In genomic region chr8:85021514-85022055, GRCm38 (mm10) we compare ENCODE assay signal across 39 mouse cellular contexts. TPM values are rescaled to one million over a fixed set of nuclear protein-coding genes. Genes with fewer than 3 reads are reported as not detected.
A peak's percentile ranks its signal among the peaks of the same experiment; 100 is the strongest.
DNase-seq lines count a peak whose midpoint lies in the region; ATAC-seq and TF ChIP-seq lines count a peak whose summit lies in the region.
"Had no signal": no experiment of that assay in that cellular context is flagged by ENCODE, and none has a peak within 500 bp of the region (broad histone marks: within the 10 kb centered on the region; RNA-seq: fewer than 3 reads in every experiment).

No protein-coding gene starts in this region.

- H3K27me3 ChIP-seq in forebrain, embryonic 11.5 days (ENCODE audit: control insufficient read depth, insufficient read depth, low read length) = no peaks in the 10 kb centered on the region
- no peaks in the 10 kb centered on the region for H3K27me3 ChIP-seq in forebrain, postnatal 0 days (ENCODE audit: insufficient read depth, low read length)
- no peaks in the 10 kb centered on the region for H3K27me3 ChIP-seq in liver, embryonic 11.5 days (replicated peaks; ENCODE audit: control insufficient read depth, insufficient read depth, low read length)
- no peaks in the 10 kb centered on the region for H3K27me3 ChIP-seq in liver, embryonic 12.5 days (replicated peaks)
- no peaks in the 10 kb centered on the region for H3K27me3 ChIP-seq in E14TG2a.4 (ENCODE audit: insufficient read depth, low read length)
- H3K27me3 ChIP-seq: embryonic facial prominence, embryonic 15.5 days; limb, embryonic 13.5 days; neural tube, embryonic 13.5 days; Patski had no signal

- no peak overlapping the region for H3K4me2 ChIP-seq in forebrain, embryonic 11.5 days (ENCODE audit: low read depth, low read length, severe bottlenecking)
- H3K4me2 ChIP-seq in forebrain, postnatal 0 days (ENCODE audit: low read depth) = no peak overlapping the region
- H3K4me2 ChIP-seq in liver, embryonic 11.5 days = no peak overlapping the region
- no peak overlapping the region for H3K4me2 ChIP-seq in liver, embryonic 12.5 days
- H3K4me2 ChIP-seq: embryonic facial prominence, embryonic 15.5 days; limb, embryonic 13.5 days; lung, embryonic 14.5 days; midbrain, embryonic 11.5 days; neural tube, embryonic 13.5 days had no signal

- ATAC-seq in forebrain, embryonic 11.5 days (replicated peaks; ENCODE audit: low FRiP score) = no peak
- no peak for ATAC-seq in forebrain, postnatal 0 days
- ATAC-seq in liver, embryonic 11.5 days (replicated peaks; ENCODE audit: low FRiP score) = no peak
- no peak for ATAC-seq in liver, embryonic 12.5 days
- ATAC-seq in erythroblast, adult 5-6 weeks (replicated peaks; ENCODE audit: low FRiP score, poor library complexity, severe bottlenecking) = no peak
- ATAC-seq: forebrain, embryonic 14.5 days; hindbrain, embryonic 16.5 days; intestine, embryonic 16.5 days; Patski had no signal

- 97% methylated on average over 3 of the region's 3 CpGs for WGBS in forebrain, embryonic 11.5 days
- 93% methylated on average over 3 of the region's 3 CpGs for WGBS in forebrain, postnatal 0 days
- WGBS in liver, embryonic 11.5 days = 96% methylated on average over 3 of the region's 3 CpGs
- 84% methylated on average over 3 of the region's 3 CpGs for WGBS in liver, embryonic 12.5 days (ENCODE audit: insufficient replicate concordance)

- H3K27ac ChIP-seq in forebrain, embryonic 11.5 days (ENCODE audit: low read depth, low read length) = no peak overlapping the region
- no peak overlapping the region for H3K27ac ChIP-seq in forebrain, postnatal 0 days (ENCODE audit: low read depth, low read length)
- H3K27ac ChIP-seq in liver, embryonic 11.5 days (ENCODE audit: low read depth, low read length) = no peak overlapping the region
- H3K27ac ChIP-seq in liver, embryonic 12.5 days = no peak overlapping the region
- H3K27ac ChIP-seq: embryonic facial prominence, embryonic 10.5 days; embryonic facial prominence, embryonic 15.5 days; limb, embryonic 13.5 days; liver, embryonic 14.5 days; neural tube, embryonic 13.5 days had no signal

- no peaks in the 10 kb centered on the region for H3K9me3 ChIP-seq in forebrain, embryonic 11.5 days (ENCODE audit: control insufficient read depth, low read length)
- H3K9me3 ChIP-seq in forebrain, postnatal 0 days (ENCODE audit: low read length) = no peaks in the 10 kb centered on the region
- H3K9me3 ChIP-seq in liver, embryonic 11.5 days (ENCODE audit: control insufficient read depth, low read length) = no peaks in the 10 kb centered on the region
- no peaks in the 10 kb centered on the region for H3K9me3 ChIP-seq in liver, embryonic 12.5 days (replicated peaks)
- no peaks in the 10 kb centered on the region for H3K9me3 ChIP-seq in E14TG2a.4 (ENCODE audit: low read length)
- H3K9me3 ChIP-seq: embryonic facial prominence, embryonic 10.5 days; embryonic facial prominence, embryonic 15.5 days; G1E; limb, embryonic 13.5 days; neural tube, embryonic 13.5 days had no signal

- peaks cover 7% of the 10 kb centered on the region; the same call in 1 of the 2 replicates for H3K36me3 ChIP-seq in forebrain, embryonic 11.5 days (ENCODE audit: control insufficient read depth, insufficient read depth, low read length)
- peaks cover 53% of the 10 kb centered on the region for H3K36me3 ChIP-seq in forebrain, postnatal 0 days (ENCODE audit: insufficient read depth)
- H3K36me3 ChIP-seq in liver, embryonic 11.5 days (ENCODE audit: control insufficient read depth, insufficient read depth, low read length) = peaks cover 45% of the 10 kb centered on the region
- peaks cover 71% of the 10 kb centered on the region for H3K36me3 ChIP-seq in liver, embryonic 12.5 days
- peaks cover 75% of the 10 kb centered on the region for H3K36me3 ChIP-seq in E14TG2a.4 (ENCODE audit: insufficient read depth, low read length)

- H3K4me3 ChIP-seq in forebrain, embryonic 11.5 days (ENCODE audit: low read depth, low read length) = no peak overlapping the region
- H3K4me3 ChIP-seq in forebrain, postnatal 0 days (ENCODE audit: low read depth, low read length) = no peak overlapping the region
- H3K4me3 ChIP-seq in liver, embryonic 11.5 days (ENCODE audit: low read depth, low read length) = 0 out of 2 replicates have a peak overlapping the region, but pooled peaks have one; percentile 12
- no peak overlapping the region for H3K4me3 ChIP-seq in liver, embryonic 12.5 days
- peak overlapping the region; percentile 29; the same call in 1 of the 2 replicates for H3K4me3 ChIP-seq in E14TG2a.4 (replicated peaks; ENCODE audit: low read length)
- H3K4me3 ChIP-seq: embryonic facial prominence, embryonic 10.5 days; embryonic facial prominence, embryonic 15.5 days; limb, embryonic 13.5 days; neural tube, embryonic 13.5 days had no signal

- no peak; the same call in 1 of the 2 replicates for TF ChIP-seq CTCF in forebrain, postnatal 0 days (IDR thresholded peaks at IDR 0.05; ENCODE audit: low read depth)
- TF ChIP-seq CTCF in E14TG2a.4 (conservative IDR thresholded peaks at IDR 0.05; ENCODE audit: low read length) = peak; percentile 32

- peak; percentile 32 for DNase-seq in forebrain, embryonic 11.5 days (ENCODE audit: low spot score)
- DNase-seq in forebrain, postnatal 0 days = no peak
- DNase-seq in liver, embryonic 11.5 days (ENCODE audit: low spot score) = no peak
- DNase-seq in R1 (ENCODE audit: low read depth, low spot score) = peak; percentile 77
- DNase-seq in spleen, postnatal 36 days (ENCODE audit: low spot score in 2 of 2) = no peak
- DNase-seq: adrenal gland, adult 2 months; adrenal gland, postnatal 36 days; cerebellum, adult 2 months; cerebellum, postnatal 14 days; heart, postnatal 14 days; kidney, adult 9 months; kidney, postnatal 10 days; layer of hippocampus, adult 9-11 months; lung, embryonic 14.5 days; lung, postnatal 36 days; right cerebral cortex, postnatal 14 days; thymus, adult 18-20 months; thymus, postnatal 25 days had no signal

- no peak overlapping the region for H3K9ac ChIP-seq in forebrain, embryonic 11.5 days (ENCODE audit: low read length)
- no peak overlapping the region for H3K9ac ChIP-seq in forebrain, postnatal 0 days
- H3K9ac ChIP-seq in liver, embryonic 11.5 days (ENCODE audit: low read depth, low read length) = no peak overlapping the region
- no peak overlapping the region for H3K9ac ChIP-seq in liver, embryonic 12.5 days
- H3K9ac ChIP-seq: embryonic facial prominence, embryonic 15.5 days; limb, embryonic 13.5 days; liver, embryonic 14.5 days; lung, embryonic 14.5 days; neural tube, embryonic 13.5 days had no signal

- peaks cover 9% of the 10 kb centered on the region for H3K4me1 ChIP-seq in forebrain, embryonic 11.5 days (replicated peaks; ENCODE audit: control insufficient read depth, insufficient read depth, low read length)
- H3K4me1 ChIP-seq in forebrain, postnatal 0 days (ENCODE audit: insufficient read depth) = peaks cover 17% of the 10 kb centered on the region
- peaks cover 19% of the 10 kb centered on the region for H3K4me1 ChIP-seq in liver, embryonic 11.5 days (replicated peaks; ENCODE audit: control insufficient read depth, insufficient read depth, low read length)
- H3K4me1 ChIP-seq in liver, embryonic 12.5 days = peaks cover 25% of the 10 kb centered on the region
- peaks cover 84% of the 10 kb centered on the region for H3K4me1 ChIP-seq in E14TG2a.4 (replicated peaks; ENCODE audit: low read depth, low read length)

RNA-seq across cellular contexts. Expression of gene Asna1, which starts 3.5 kb away (rescaled TPM):
- polyA plus RNA-seq in forebrain, embryonic 11.5 days (2014; fragmentation: Nextera tagmentation; extraction: Ambion mirVana) = 118 and 127 TPM in 2 replicates
- 136 and 160 TPM in 2 replicates for total RNA-seq in forebrain, postnatal 0 days (2014; rRNA removed)
- polyA plus RNA-seq in forebrain, postnatal 0 days (2015; fragmentation: Nextera tagmentation; extraction: Ambion mirVana) = 153 and 180 TPM in 2 replicates
- polyA plus RNA-seq in liver, embryonic 11.5 days (2014; fragmentation: Nextera tagmentation; extraction: Ambion mirVana) = 100 and 103 TPM in 2 replicates
- 85.8 and 87.3 TPM in 2 replicates for polyA plus RNA-seq in liver, embryonic 12.5 days (2016; fragmentation: Nextera tagmentation; extraction: Ambion mirVana)
- total RNA-seq in erythroblast, adult 5-6 weeks (2015; ENCODE audit: low replicate concordance) = 20.8 and 24.2 TPM in 2 replicates
- 13.5 and 26.3 TPM in 2 replicates for total RNA-seq in erythroblast, adult 5-6 weeks (2017; ENCODE audit: low replicate concordance)

RNA-seq across cellular contexts. Expression of gene Trir, which starts 5.0 kb away (rescaled TPM):
- polyA plus RNA-seq in forebrain, embryonic 11.5 days (2014; fragmentation: Nextera tagmentation; extraction: Ambion mirVana) = 170 and 172 TPM in 2 replicates
- total RNA-seq in forebrain, postnatal 0 days (2014; rRNA removed) = 338 and 447 TPM in 2 replicates
- 161 and 178 TPM in 2 replicates for polyA plus RNA-seq in forebrain, postnatal 0 days (2015; fragmentation: Nextera tagmentation; extraction: Ambion mirVana)
- 126 and 138 TPM in 2 replicates for polyA plus RNA-seq in liver, embryonic 11.5 days (2014; fragmentation: Nextera tagmentation; extraction: Ambion mirVana)
- 133 and 139 TPM in 2 replicates for polyA plus RNA-seq in liver, embryonic 12.5 days (2016; fragmentation: Nextera tagmentation; extraction: Ambion mirVana)
- 32.1 and 45.4 TPM in 2 replicates for total RNA-seq in erythroblast, adult 5-6 weeks (2015; ENCODE audit: low replicate concordance)
- total RNA-seq in erythroblast, adult 5-6 weeks (2017; ENCODE audit: low replicate concordance) = 72.9 and 103 TPM in 2 replicates

RNA-seq across cellular contexts. Expression of gene Best2, which starts 7.3 kb away (rescaled TPM):
- polyA plus RNA-seq in forebrain, embryonic 11.5 days (2014; fragmentation: Nextera tagmentation; extraction: Ambion mirVana) = not detected in 2 replicates
- total RNA-seq in forebrain, postnatal 0 days (2014; rRNA removed) = not detected in 2 replicates
- polyA plus RNA-seq in forebrain, postnatal 0 days (2015; fragmentation: Nextera tagmentation; extraction: Ambion mirVana) = 0.11 and 0.15 TPM in 2 replicates
- polyA plus RNA-seq in liver, embryonic 11.5 days (2014; fragmentation: Nextera tagmentation; extraction: Ambion mirVana) = 0.13 TPM in 1 of 2 replicates, not detected in the other
- not detected in 2 replicates for polyA plus RNA-seq in liver, embryonic 12.5 days (2016; fragmentation: Nextera tagmentation; extraction: Ambion mirVana)
- total RNA-seq in erythroblast, adult 5-6 weeks (2015; ENCODE audit: low replicate concordance) = not detected in 2 replicates
- total RNA-seq in erythroblast, adult 5-6 weeks (2017; ENCODE audit: low replicate concordance) = not detected in 2 replicates
- total RNA-seq: adrenal gland, adult 2 months; adrenal gland, postnatal 36 days; G1E; gastrocnemius, adult 8-10 months; gastrocnemius, postnatal 4 days; heart, postnatal 14 days; left cerebral cortex, adult 8-10 months; left cerebral cortex, postnatal 36 days had no signal
- polyA plus RNA-seq: adrenal gland, adult 2 months; cortical plate, adult 2 months; embryonic facial prominence, embryonic 10.5 days; forebrain, embryonic 14.5 days; G1E; heart, embryonic 14.5 days; hindbrain, embryonic 11.5 days; limb, embryonic 13.5 days; liver, embryonic 14.5 days; lung, embryonic 14.5 days; midbrain, embryonic 11.5 days; neural tube, embryonic 13.5 days had no signal

RNA-seq across cellular contexts. Expression of gene Tnpo2, which starts 15.1 kb away (rescaled TPM):
- 19.9 and 27.2 TPM in 2 replicates for polyA plus RNA-seq in forebrain, embryonic 11.5 days (2014; fragmentation: Nextera tagmentation; extraction: Ambion mirVana)
- total RNA-seq in forebrain, postnatal 0 days (2014; rRNA removed) = 129 and 155 TPM in 2 replicates
- polyA plus RNA-seq in forebrain, postnatal 0 days (2015; fragmentation: Nextera tagmentation; extraction: Ambion mirVana) = 40.4 and 52.3 TPM in 2 replicates
- 17.7 and 19.3 TPM in 2 replicates for polyA plus RNA-seq in liver, embryonic 11.5 days (2014; fragmentation: Nextera tagmentation; extraction: Ambion mirVana)
- polyA plus RNA-seq in liver, embryonic 12.5 days (2016; fragmentation: Nextera tagmentation; extraction: Ambion mirVana) = 31.1 and 32.3 TPM in 2 replicates
- 9.6 and 10.8 TPM in 2 replicates for total RNA-seq in erythroblast, adult 5-6 weeks (2015; ENCODE audit: low replicate concordance)
- total RNA-seq in erythroblast, adult 5-6 weeks (2017; ENCODE audit: low replicate concordance) = 11.2 and 14.6 TPM in 2 replicates

RNA-seq across cellular contexts. Expression of gene Hook2, which starts 31.2 kb away (rescaled TPM):
- 14.8 and 15.5 TPM in 2 replicates for polyA plus RNA-seq in forebrain, embryonic 11.5 days (2014; fragmentation: Nextera tagmentation; extraction: Ambion mirVana)
- total RNA-seq in forebrain, postnatal 0 days (2014; rRNA removed) = 30.3 and 32.5 TPM in 2 replicates
- polyA plus RNA-seq in forebrain, postnatal 0 days (2015; fragmentation: Nextera tagmentation; extraction: Ambion mirVana) = 22.6 and 28.7 TPM in 2 replicates
- polyA plus RNA-seq in liver, embryonic 11.5 days (2014; fragmentation: Nextera tagmentation; extraction: Ambion mirVana) = 15.5 and 16.7 TPM in 2 replicates
- 10.8 and 10.9 TPM in 2 replicates for polyA plus RNA-seq in liver, embryonic 12.5 days (2016; fragmentation: Nextera tagmentation; extraction: Ambion mirVana)
- 1.9 and 5.0 TPM in 2 replicates for total RNA-seq in erythroblast, adult 5-6 weeks (2015; ENCODE audit: low replicate concordance)
- 1.6 and 6.1 TPM in 2 replicates for total RNA-seq in erythroblast, adult 5-6 weeks (2017; ENCODE audit: low replicate concordance)

Comparison
In these comparisons a context has a peak if more than half of its experiments do, and no peak if none do; other contexts are left out.
1. DNase-seq: peak in forebrain, embryonic 11.5 days (single experiment) and R1 (single experiment); none in forebrain, postnatal 0 days (single experiment), liver, embryonic 11.5 days (single experiment) and spleen, postnatal 36 days (0 of 2).
2. H3K4me3 ChIP-seq: peak in liver, embryonic 11.5 days (single experiment) and E14TG2a.4 (single experiment); none in forebrain, embryonic 11.5 days (single experiment), forebrain, postnatal 0 days (single experiment) and liver, embryonic 12.5 days (single experiment).